Mouse (Mus musculus): ENCODE results near the gene Maea.

GRCm38 (mm10) chr5:33342821-33343220, 7.5 kb downstream of the Maea start:
- TF ChIP-seq MAFK (IDR thresholded peaks at IDR 0.05; ENCODE audit: insufficient read depth, low read depth, low read length) (no peak), ZNF384 (IDR thresholded peaks at IDR 0.05; ENCODE audit: low read depth, low read length) (no peak)

Data from ES-E14 (cell line).